Mouse (Mus musculus) heart, embryonic 16.5 days (tissue): ENCODE data around the gene Bod1l. TPM values are rescaled to one million over a fixed set of nuclear protein-coding genes. Genes with fewer than 3 reads are reported as not detected.

Experiments
- microRNA-seq: library from miRNA; unstranded; fragments of <30 nt; microRNA quantifications from one replicate; pipeline ENCODE4, GENCODE M21; 2017
- polyA plus RNA-seq: library from polyadenylated mRNA; unstranded; fragments of >200 nt; fragmentation: Nextera tagmentation; extraction: Ambion mirVana; gene quantifications from 2 replicates; pipeline ENCODE4 v1.2.1, GENCODE M21; 2015

Gene Bod1l
- polyA plus RNA-seq, 1 experiment from 2014 or later, result 12.7 TPM

Small RNA genes lying within 50 kb of the gene (microRNA-seq; reads per million reads assigned to microRNA genes)
- not detected for gene Mir6414

Other genes with a start within 250 kb of the Bod1l start
- 45.8 and 48.4 TPM in 2 replicates for gene Rab28, start 136.2 kb downstream of the Bod1l start, polyA plus RNA-seq
- not detected in 2 replicates for gene Nkx3-2, start 79.8 kb downstream of the Bod1l start, polyA plus RNA-seq
- gene Gm16223, start 223.6 kb upstream of the Bod1l start, polyA plus RNA-seq, result not detected in 2 replicates